Mouse (Mus musculus) heart, postnatal 0 days (tissue): ENCODE measurements at regions not wholly inside any gene's neighbourhood (a gene's known extent, or its start where the extent isn't known, plus 50 kb on each side); places are given as distances from the start of the nearest gene placed in this dataset.

Experiments
- CTCF ChIP-seq: IDR thresholded peaks from 2 replicates; pipeline ENCODE4 v1.5.1; 2016; ENCODE audit warnings: antibody characterized with exemption, control low read depth, low read depth
- EP300 ChIP-seq: IDR thresholded peaks from 2 replicates; pipeline ENCODE4 v1.6.1; 2016; ENCODE audit warnings: antibody characterized with exemption, low read depth

GRCm38 (mm10) chr10:117541487-117541886 lies 87.8 kb upstream of the Cpm start:
- TF ChIP-seq CTCF (no peak), EP300 (no peak)
